Mouse (Mus musculus) stomach, embryonic 14.5 days (tissue): ENCODE measurements around the gene Nfatc2. TPM values are rescaled to one million over a fixed set of nuclear protein-coding genes. Genes with fewer than 3 reads are reported as not detected.

ENCODE experiments used
- ATAC-seq: fragments of 200-750 bp; cut with Nextera tagmentation; 2 replicates; pipeline ENCODE4 v1.8.0; 2017; ENCODE audit warnings: low read depth, moderate TSS enrichment; ENCODE audit not compliant: insufficient number of reproducible peaks, insufficient read depth, low FRiP score
- H3K27ac ChIP-seq: fragments of 300-500 bp; sonication (generic); 2 replicates; pipeline ENCODE4 v1.5.1; 2014; ENCODE audit warnings: mild to moderate bottlenecking, low read length, moderate library complexity, mixed read lengths
- H3K27me3 ChIP-seq: fragments of 300-500 bp; sonication (generic); 2 replicates; pipeline ENCODE4 v1.6.1; 2014; ENCODE audit warnings: low read length, control low read depth, mixed read lengths; ENCODE audit not compliant: control insufficient read depth, insufficient read depth
- H3K36me3 ChIP-seq: fragments of 300-500 bp; sonication (generic); 2 replicates; pipeline ENCODE4 v1.6.1; 2014; ENCODE audit warnings: mild to moderate bottlenecking, control low read depth, low read length, moderate library complexity, mixed read lengths; ENCODE audit not compliant: control insufficient read depth, insufficient read depth
- H3K4me1 ChIP-seq: fragments of 300-500 bp; sonication (generic); 2 replicates; pipeline ENCODE4 v1.6.1; 2014; ENCODE audit warnings: low read length, control low read depth, mixed read lengths; ENCODE audit not compliant: control insufficient read depth, insufficient read depth
- H3K4me2 ChIP-seq: fragments of 300-500 bp; sonication (generic); replicated peaks from 2 replicates; pipeline ENCODE4 v1.6.1; 2014; ENCODE audit warnings: low read depth, low read length, control low read depth
- H3K4me3 ChIP-seq: fragments of 300-500 bp; sonication (generic); 2 replicates; pipeline ENCODE4 v1.5.1; 2014; ENCODE audit warnings: low read depth, low read length, control low read depth
- H3K9ac ChIP-seq: fragments of 300-500 bp; sonication (generic); replicated peaks from 2 replicates; pipeline ENCODE4 v1.6.1; 2014; ENCODE audit warnings: low read depth, mild to moderate bottlenecking, control low read depth, low read length, moderate library complexity, mixed read lengths
- H3K9me3 ChIP-seq: fragments of 300-500 bp; sonication (generic); 2 replicates; pipeline ENCODE4 v1.6.1; 2016; ENCODE audit warnings: low read depth, low read length, control low read depth; ENCODE audit not compliant: control insufficient read depth
- WGBS: fragments of 180-500 bp; shearing (Covaris S2); extraction: QIAGEN DNeasy Blood & Tissue Kit; methylation state at CpG from one replicate; pipeline ENCODE4 v1.1.7; 2014; 5-methylcytosine and 5-hydroxymethylcytosine counted together
- polyA plus RNA-seq: library from polyadenylated mRNA; unstranded; fragments of >200 nt; fragmentation: Nextera tagmentation; extraction: Ambion mirVana; gene quantifications from 2 replicates; pipeline ENCODE4 v1.2.1, GENCODE M21; 2014

Gene Nfatc2
- polyA plus RNA-seq, 1 experiment from 2014 or later: 3.5 TPM

GRCm38 (mm10) chr2:168579109-168579508 is 22.3 kb downstream of the Nfatc2 start:
- H3K9ac ChIP-seq: no peak overlapping the region
- peaks cover 44% of the 10 kb centered on the region for H3K4me1 ChIP-seq
- no peaks in the 10 kb centered on the region for H3K9me3 ChIP-seq
- no peak overlapping the region for H3K4me3 ChIP-seq
- H3K27me3 ChIP-seq: no peaks in the 10 kb centered on the region
- ATAC-seq: no peak
- H3K27ac ChIP-seq: no peak overlapping the region
- WGBS: 82% methylated on average over 3 of the region's 3 CpGs
- no peaks in the 10 kb centered on the region for H3K36me3 ChIP-seq
- H3K4me2 ChIP-seq: no peak overlapping the region

- H3K27me3 ChIP-seq: no peaks in the 10 kb centered on the region
- 35% methylated on average over 9 of the region's 9 CpGs for WGBS
- no peak overlapping the region for H3K27ac ChIP-seq
- no peak overlapping the region for H3K9ac ChIP-seq
- no peak; the same call in 1 of the 2 replicates for ATAC-seq
- H3K4me2 ChIP-seq: no peak overlapping the region
- no peak overlapping the region for H3K4me3 ChIP-seq
- no peaks in the 10 kb centered on the region for H3K36me3 ChIP-seq
- peaks cover 44% of the 10 kb centered on the region for H3K4me1 ChIP-seq
- no peaks in the 10 kb centered on the region for H3K9me3 ChIP-seq
Measured at GRCm38 (mm10) chr2:168578132-168578531, 23.3 kb downstream of the Nfatc2 start.

GRCm38 (mm10) chr2:168577381-168577780 is 24.1 kb downstream of the Nfatc2 start:
- no peak overlapping the region for H3K4me3 ChIP-seq
- peak; percentile 26; the same call in 1 of the 2 replicates for ATAC-seq
- no peak overlapping the region for H3K9ac ChIP-seq
- no peak overlapping the region for H3K4me2 ChIP-seq
- H3K4me1 ChIP-seq: peaks cover 44% of the 10 kb centered on the region
- H3K27ac ChIP-seq: 0 out of 2 replicates have a peak overlapping the region, but pooled peaks have one; percentile 21
- no peaks in the 10 kb centered on the region for H3K9me3 ChIP-seq
- WGBS: 61% methylated on average over 7 of the region's 7 CpGs
- H3K27me3 ChIP-seq: no peaks in the 10 kb centered on the region
- H3K36me3 ChIP-seq: no peaks in the 10 kb centered on the region

GRCm38 (mm10) chr2:168575834-168576233 is 25.6 kb downstream of the Nfatc2 start:
- Histone ChIP-seq H3K27me3 (no peaks in the 10 kb centered on the region), H3K36me3 (no peaks in the 10 kb centered on the region), H3K9me3 (no peaks in the 10 kb centered on the region), H3K4me2 (no peak overlapping the region), H3K4me3 (no peak overlapping the region), H3K4me1 (peaks cover 36% of the 10 kb centered on the region), H3K27ac (peak overlapping the region; percentile 68), H3K9ac (no peak overlapping the region)
- ATAC-seq: no peak
- WGBS: 63% methylated on average over 5 of the region's 5 CpGs

- no peak for ATAC-seq
- H3K9me3 ChIP-seq: no peaks in the 10 kb centered on the region
Measured at GRCm38 (mm10) chr2:168574934-168575333, 26.5 kb downstream of the Nfatc2 start.

GRCm38 (mm10) chr2:168573866-168574265 is 27.6 kb downstream of the Nfatc2 start:
- ATAC-seq: no peak
- Histone ChIP-seq H3K4me3 (no peak overlapping the region), H3K4me1 (peaks cover 27% of the 10 kb centered on the region), H3K36me3 (no peaks in the 10 kb centered on the region), H3K9ac (no peak overlapping the region), H3K9me3 (no peaks in the 10 kb centered on the region), H3K27ac (0 out of 2 replicates have a peak overlapping the region, but pooled peaks have one; percentile 15), H3K27me3 (no peaks in the 10 kb centered on the region), H3K4me2 (no peak overlapping the region)
- WGBS: 72% methylated on average over 3 of the region's 3 CpGs

More at GRCm38 (mm10) chr2:168574934-168575333, 26.5 kb downstream of the Nfatc2 start:
- Histone ChIP-seq H3K4me2 (no peak overlapping the region), H3K9ac (no peak overlapping the region), H3K4me3 (no peak overlapping the region), H3K4me1 (peaks cover 27% of the 10 kb centered on the region), H3K27me3 (no peaks in the 10 kb centered on the region), H3K27ac (peak overlapping the region; percentile 68), H3K36me3 (no peaks in the 10 kb centered on the region)
- 40% methylated on average over 10 of the region's 10 CpGs for WGBS

- H3K27me3 ChIP-seq: no peaks in the 10 kb centered on the region
- H3K4me1 ChIP-seq: peaks cover 9% of the 10 kb centered on the region
- H3K36me3 ChIP-seq: no peaks in the 10 kb centered on the region
- no peak overlapping the region for H3K4me3 ChIP-seq
- ATAC-seq: no peak
- no peaks in the 10 kb centered on the region for H3K9me3 ChIP-seq
- H3K9ac ChIP-seq: no peak overlapping the region
- WGBS: 92% methylated on average over 32 of the region's 32 CpGs
- H3K4me2 ChIP-seq: no peak overlapping the region
- no peak overlapping the region for H3K27ac ChIP-seq
Measured at GRCm38 (mm10) chr2:168571241-168571640, 30.2 kb downstream of the Nfatc2 start.

GRCm38 (mm10) chr2:168565538-168566253 is 35.8 kb downstream of the Nfatc2 start:
- no peaks in the 10 kb centered on the region for H3K27me3 ChIP-seq
- 80% methylated on average over 19 of the region's 19 CpGs for WGBS
- H3K4me3 ChIP-seq: no peak overlapping the region
- no peaks in the 10 kb centered on the region for H3K36me3 ChIP-seq
- peaks cover 3% of the 10 kb centered on the region; the same call in 1 of the 2 replicates for H3K4me1 ChIP-seq
- no peak overlapping the region for H3K9ac ChIP-seq
- no peak overlapping the region for H3K4me2 ChIP-seq
- no peak for ATAC-seq
- H3K27ac ChIP-seq: no peak overlapping the region
- H3K9me3 ChIP-seq: no peaks in the 10 kb centered on the region
